Mouse (Mus musculus): ENCODE results near the gene Glis3. TPM values are rescaled to one million over a fixed set of nuclear protein-coding genes. Genes with fewer than 3 reads are reported as not detected.

Glis3 gene
- 0.17 and 0.36 TPM in 2 replicates for polyA plus RNA-seq (2015; fragmentation: Nextera tagmentation; extraction: Ambion mirVana)

GRCm38 (mm10) chr19:28679776-28680391 is at the start of gene Glis3:
Glis3 (minus strand) TSS chr19:28680077.
- Histone ChIP-seq H3K36me3 (replicated peaks; ENCODE audit: insufficient read depth, low read length) (no peaks in the 10 kb centered on the region), H3K27me3 (ENCODE audit: insufficient read depth, low read length) (peaks cover 32% of the 10 kb centered on the region), H3K9ac (replicated peaks) (peak within 1 kb of the TSS; percentile 55), H3K4me2 (ENCODE audit: low read depth, low read length) (peak within 1 kb of the TSS; percentile 93), H3K9me3 (ENCODE audit: low read length) (no peaks in the 10 kb centered on the region), H3K4me1 (ENCODE audit: insufficient read depth) (peaks cover 21% of the 10 kb centered on the region), H3K27ac (ENCODE audit: low read depth) (no peak within 1 kb of the TSS), H3K4me3 (ENCODE audit: low read depth, low read length) (peak within 1 kb of the TSS; percentile 50)
- ATAC-seq (peak; percentile 61), DNase-seq (peak; percentile 62)
- TF ChIP-seq CTCF (IDR thresholded peaks at IDR 0.05; ENCODE audit: low read depth) (no peak), EP300 (IDR thresholded peaks at IDR 0.05; ENCODE audit: low read depth) (no peak)
- under 1% methylated on average over 63 of the region's 66 CpGs for WGBS (ENCODE audit: insufficient replicate concordance)

- DNase-seq (peak; percentile 50), ATAC-seq (no peak)
- Histone ChIP-seq H3K4me1 (ENCODE audit: insufficient read depth) (no peaks in the 10 kb centered on the region), H3K27me3 (ENCODE audit: insufficient read depth, low read length) (no peaks in the 10 kb centered on the region), H3K4me2 (ENCODE audit: low read depth, low read length) (no peak overlapping the region), H3K9ac (replicated peaks) (no peak overlapping the region), H3K4me3 (ENCODE audit: low read depth, low read length) (no peak overlapping the region), H3K27ac (ENCODE audit: low read depth) (no peak overlapping the region), H3K36me3 (replicated peaks; ENCODE audit: insufficient read depth, low read length) (no peaks in the 10 kb centered on the region), H3K9me3 (ENCODE audit: low read length) (no peaks in the 10 kb centered on the region)
- 57% methylated on average over 18 of the region's 18 CpGs for WGBS (ENCODE audit: insufficient replicate concordance)
- TF ChIP-seq CTCF (IDR thresholded peaks at IDR 0.05; ENCODE audit: low read depth) (peak; percentile 83), EP300 (IDR thresholded peaks at IDR 0.05; ENCODE audit: low read depth) (no peak)
These were observed 46.4 kb upstream of the Glis3 start for GRCm38 (mm10) chr19:28726161-28726880.

GRCm38 (mm10) chr19:28724641-28725040 is 44.8 kb upstream of the Glis3 start:
- 73% methylated on average over 7 of the region's 7 CpGs for WGBS (ENCODE audit: insufficient replicate concordance)
- Histone ChIP-seq H3K36me3 (replicated peaks; ENCODE audit: insufficient read depth, low read length) (no peaks in the 10 kb centered on the region), H3K4me2 (ENCODE audit: low read depth, low read length) (no peak overlapping the region), H3K27me3 (ENCODE audit: insufficient read depth, low read length) (no peaks in the 10 kb centered on the region), H3K9ac (replicated peaks) (no peak overlapping the region), H3K27ac (ENCODE audit: low read depth) (no peak overlapping the region), H3K4me1 (ENCODE audit: insufficient read depth) (no peaks in the 10 kb centered on the region), H3K9me3 (ENCODE audit: low read length) (no peaks in the 10 kb centered on the region), H3K4me3 (ENCODE audit: low read depth, low read length) (no peak overlapping the region)
- TF ChIP-seq CTCF (IDR thresholded peaks at IDR 0.05; ENCODE audit: low read depth) (no peak), EP300 (IDR thresholded peaks at IDR 0.05; ENCODE audit: low read depth) (no peak)
- ATAC-seq (no peak), DNase-seq (no peak)

GRCm38 (mm10) chr19:28722626-28723025 is 42.7 kb upstream of the Glis3 start:
- 63% methylated on average over 4 of the region's 4 CpGs for WGBS (ENCODE audit: insufficient replicate concordance)
- Histone ChIP-seq H3K4me1 (ENCODE audit: insufficient read depth) (no peaks in the 10 kb centered on the region), H3K9me3 (ENCODE audit: low read length) (no peaks in the 10 kb centered on the region), H3K4me3 (ENCODE audit: low read depth, low read length) (no peak overlapping the region), H3K27ac (ENCODE audit: low read depth) (no peak overlapping the region), H3K4me2 (ENCODE audit: low read depth, low read length) (no peak overlapping the region), H3K36me3 (replicated peaks; ENCODE audit: insufficient read depth, low read length) (no peaks in the 10 kb centered on the region), H3K27me3 (ENCODE audit: insufficient read depth, low read length) (no peaks in the 10 kb centered on the region), H3K9ac (replicated peaks) (no peak overlapping the region)
- DNase-seq (no peak), ATAC-seq (no peak)
- TF ChIP-seq EP300 (IDR thresholded peaks at IDR 0.05; ENCODE audit: low read depth), result no peak
- no peak for TF ChIP-seq CTCF (IDR thresholded peaks at IDR 0.05; ENCODE audit: low read depth)

GRCm38 (mm10) chr19:28721834-28722233 is 42.0 kb upstream of the Glis3 start:
- ATAC-seq (no peak), DNase-seq (no peak)
- Histone ChIP-seq H3K36me3 (replicated peaks; ENCODE audit: insufficient read depth, low read length) (no peaks in the 10 kb centered on the region), H3K4me2 (ENCODE audit: low read depth, low read length) (no peak overlapping the region), H3K9ac (replicated peaks) (no peak overlapping the region), H3K27me3 (ENCODE audit: insufficient read depth, low read length) (no peaks in the 10 kb centered on the region), H3K4me3 (ENCODE audit: low read depth, low read length) (no peak overlapping the region), H3K9me3 (ENCODE audit: low read length) (no peaks in the 10 kb centered on the region), H3K4me1 (ENCODE audit: insufficient read depth) (no peaks in the 10 kb centered on the region), H3K27ac (ENCODE audit: low read depth) (no peak overlapping the region)
- TF ChIP-seq EP300 (IDR thresholded peaks at IDR 0.05; ENCODE audit: low read depth) (no peak), CTCF (IDR thresholded peaks at IDR 0.05; ENCODE audit: low read depth) (no peak)
- 73% methylated on average over 10 of the region's 10 CpGs for WGBS (ENCODE audit: insufficient replicate concordance)

GRCm38 (mm10) chr19:28720016-28720415 is 40.1 kb upstream of the Glis3 start:
- Histone ChIP-seq H3K9ac (replicated peaks) (no peak overlapping the region), H3K9me3 (ENCODE audit: low read length) (no peaks in the 10 kb centered on the region), H3K27ac (ENCODE audit: low read depth) (no peak overlapping the region), H3K4me1 (ENCODE audit: insufficient read depth) (no peaks in the 10 kb centered on the region), H3K4me2 (ENCODE audit: low read depth, low read length) (no peak overlapping the region), H3K4me3 (ENCODE audit: low read depth, low read length) (no peak overlapping the region), H3K36me3 (replicated peaks; ENCODE audit: insufficient read depth, low read length) (no peaks in the 10 kb centered on the region), H3K27me3 (ENCODE audit: insufficient read depth, low read length) (no peaks in the 10 kb centered on the region)
- no peak for ATAC-seq
- no peak for DNase-seq
- TF ChIP-seq CTCF (IDR thresholded peaks at IDR 0.05; ENCODE audit: low read depth) (no peak), EP300 (IDR thresholded peaks at IDR 0.05; ENCODE audit: low read depth) (no peak)
